Mouse (Mus musculus): ENCODE data around the gene Ghsr. TPM values are rescaled to one million over a fixed set of nuclear protein-coding genes. Genes with fewer than 3 reads are reported as not detected.
"Not testable (repeated sequence)": the region's sequence is repeated elsewhere in the genome, so short reads cannot be mapped to it uniquely, and the experiment has no call there.

Ghsr gene
- total RNA-seq, 2 experiments from 2014 or later: not detected

DNA sequence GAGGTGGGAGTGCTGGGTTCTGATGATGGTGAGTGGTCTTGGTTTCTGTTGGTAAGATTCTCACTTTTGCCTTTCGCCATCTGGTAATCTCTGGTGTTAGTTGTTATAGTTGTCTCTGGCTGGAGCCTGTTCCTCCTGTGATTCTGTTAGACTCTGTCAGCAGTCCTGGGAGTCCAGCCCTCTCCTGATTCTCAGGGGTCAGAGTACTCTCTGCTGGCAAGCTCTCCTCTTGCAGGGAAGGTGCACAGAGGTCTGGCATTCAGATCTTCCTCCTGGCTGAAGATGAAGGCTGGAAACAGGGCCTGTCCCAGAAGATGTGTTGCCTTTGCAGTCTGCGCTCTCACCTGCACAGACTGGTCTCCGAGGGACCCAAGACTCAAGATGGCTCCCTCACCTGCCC is 29.8 kb downstream of the Ghsr start:
- ATAC-seq (replicated peaks; ENCODE audit: low FRiP score, poor library complexity, severe bottlenecking): not testable (repeated sequence)

DNA sequence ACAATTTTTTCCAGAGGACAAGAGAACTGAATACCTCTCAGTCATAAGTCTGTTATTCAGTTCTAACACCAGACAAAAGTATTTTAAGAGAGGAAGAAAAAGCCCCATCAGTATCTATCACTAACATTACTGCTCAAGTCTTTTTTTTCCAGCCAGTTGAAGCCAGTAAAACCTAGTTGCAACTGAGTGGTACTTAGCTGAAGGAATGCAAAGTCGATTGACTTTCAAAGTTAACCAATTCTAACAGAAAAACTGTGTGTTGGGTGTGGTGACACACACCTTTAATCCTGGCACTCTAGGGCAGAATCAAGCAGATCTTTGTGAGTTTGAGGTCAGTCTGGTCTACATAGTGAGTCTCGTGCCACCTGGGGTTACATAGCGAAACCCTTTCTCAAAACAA is 35.3 kb downstream of the Ghsr start:
- no peak for ATAC-seq (replicated peaks; ENCODE audit: low FRiP score, poor library complexity, severe bottlenecking)

DNA sequence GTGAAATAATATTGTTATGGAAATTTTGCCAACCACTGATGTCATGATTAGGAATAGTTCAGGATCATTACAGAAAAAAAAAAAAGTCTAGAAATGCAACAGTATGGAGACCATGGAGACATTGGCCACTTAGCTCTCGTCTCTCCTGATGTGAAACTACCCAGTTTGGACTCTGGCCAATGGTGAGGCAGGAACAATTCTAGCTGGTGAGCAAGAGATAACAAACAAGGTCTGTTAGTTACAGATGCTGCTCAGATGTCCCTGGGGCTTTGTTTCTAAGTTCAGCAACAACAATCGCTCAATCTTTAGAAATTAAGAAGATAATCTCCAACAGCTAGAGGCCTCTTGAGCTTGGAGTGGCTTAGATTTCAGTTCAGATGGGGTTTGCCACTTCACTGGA is 37.4 kb downstream of the Ghsr start:
- ATAC-seq (replicated peaks; ENCODE audit: low FRiP score, poor library complexity, severe bottlenecking): no peak

DNA sequence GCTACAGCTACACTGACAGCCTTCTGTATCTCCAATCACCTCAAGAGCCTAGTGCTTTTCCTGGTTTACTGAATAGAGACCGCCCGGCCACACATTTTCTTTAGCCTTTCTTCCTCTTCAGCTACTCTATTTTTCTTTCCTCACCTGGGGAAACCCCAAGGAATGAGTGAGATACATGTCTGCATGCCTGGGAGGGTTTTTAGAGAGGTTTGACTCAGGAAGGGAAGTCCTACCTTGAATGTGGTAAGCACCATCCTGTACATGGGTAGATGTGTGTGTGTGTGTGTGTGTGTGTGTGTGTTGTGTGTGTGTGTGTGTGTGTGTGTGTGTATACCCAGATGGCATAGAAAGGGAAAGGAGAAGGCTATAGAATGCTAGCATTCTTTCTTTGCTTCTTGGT is 40.1 kb downstream of the Ghsr start:
- no peak for ATAC-seq (replicated peaks; ENCODE audit: low FRiP score, poor library complexity, severe bottlenecking)

DNA sequence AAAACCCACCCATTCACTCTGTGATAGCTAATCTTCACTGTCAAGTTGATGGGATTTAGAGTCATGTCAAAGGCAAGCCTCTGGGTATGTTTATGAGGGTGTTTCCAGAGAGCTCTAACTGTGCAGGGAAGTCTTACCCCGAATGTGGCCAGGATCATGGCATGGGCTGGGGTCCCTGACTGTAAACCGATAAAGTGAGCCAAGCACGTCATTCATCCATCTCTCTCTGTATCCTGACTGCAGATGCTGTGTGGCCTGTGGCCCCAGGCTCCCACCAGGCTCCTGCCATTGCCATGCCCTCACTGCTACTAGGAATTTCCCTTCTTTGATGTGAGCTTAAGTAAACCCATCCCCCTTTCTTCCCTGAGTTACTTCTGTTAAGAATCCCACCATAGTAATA is 42.4 kb downstream of the Ghsr start:
- no peak for ATAC-seq (replicated peaks; ENCODE audit: low FRiP score, poor library complexity, severe bottlenecking)

DNA sequence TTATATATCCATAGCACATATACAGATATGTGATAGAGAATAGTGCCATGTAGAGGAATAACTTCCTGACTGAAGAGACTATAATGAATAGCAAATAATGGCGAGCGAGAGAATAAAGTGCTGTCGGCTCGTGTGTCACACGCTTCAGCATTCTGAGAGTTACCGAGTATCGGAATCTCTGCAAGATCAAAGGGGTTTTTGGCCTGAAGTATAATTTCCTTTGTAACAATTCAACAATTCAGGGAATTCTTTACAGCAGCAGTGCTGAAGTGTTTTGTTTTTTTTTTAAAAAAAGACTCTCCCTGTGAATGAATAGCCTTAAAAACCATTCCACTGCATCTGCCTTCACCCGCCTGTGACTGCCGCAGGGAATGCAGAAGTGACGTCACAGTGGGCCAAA is 45.6 kb downstream of the Ghsr start:
- ATAC-seq (replicated peaks; ENCODE audit: low FRiP score, poor library complexity, severe bottlenecking): no peak

DNA sequence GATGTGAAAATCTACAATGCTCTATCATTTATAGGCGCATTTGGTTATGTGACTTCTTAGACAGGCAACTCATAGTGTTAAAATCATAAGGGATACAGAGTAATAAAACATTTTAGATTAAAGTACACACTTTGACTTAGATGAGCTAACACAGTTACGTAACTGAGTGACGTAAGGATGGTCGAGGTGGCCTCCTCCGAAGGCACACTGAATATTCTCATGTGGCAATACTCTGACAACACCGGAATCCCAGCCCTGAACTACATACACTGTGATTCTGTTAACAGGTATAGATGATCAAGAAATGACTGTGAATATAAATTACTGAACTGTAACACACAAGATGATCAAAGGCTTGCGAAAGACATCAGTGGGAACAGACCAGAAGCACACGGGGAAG is 47.5 kb downstream of the Ghsr start:
- ATAC-seq (replicated peaks; ENCODE audit: low FRiP score, poor library complexity, severe bottlenecking): no peak

DNA sequence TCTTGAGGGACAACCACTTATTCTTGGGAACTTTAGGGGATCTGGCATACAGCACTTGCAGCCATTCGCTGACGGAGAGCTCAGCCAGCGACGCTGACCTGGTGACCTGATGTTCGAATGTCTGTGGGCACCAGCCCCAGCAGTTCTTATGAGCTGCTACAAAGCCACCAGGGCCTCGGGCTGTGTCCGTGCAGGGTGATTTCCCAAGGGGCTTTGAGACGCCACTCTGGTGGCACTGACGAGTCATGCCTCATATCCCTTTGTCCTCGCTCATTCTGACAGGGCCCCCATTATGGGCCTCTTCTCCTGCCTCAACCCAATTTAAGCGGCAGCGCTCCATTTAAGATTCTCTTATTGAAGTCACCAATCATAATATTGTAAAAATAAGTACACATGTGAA is 50.8 kb downstream of the Ghsr start:
- ATAC-seq (replicated peaks; ENCODE audit: low FRiP score, poor library complexity, severe bottlenecking): no peak

DNA sequence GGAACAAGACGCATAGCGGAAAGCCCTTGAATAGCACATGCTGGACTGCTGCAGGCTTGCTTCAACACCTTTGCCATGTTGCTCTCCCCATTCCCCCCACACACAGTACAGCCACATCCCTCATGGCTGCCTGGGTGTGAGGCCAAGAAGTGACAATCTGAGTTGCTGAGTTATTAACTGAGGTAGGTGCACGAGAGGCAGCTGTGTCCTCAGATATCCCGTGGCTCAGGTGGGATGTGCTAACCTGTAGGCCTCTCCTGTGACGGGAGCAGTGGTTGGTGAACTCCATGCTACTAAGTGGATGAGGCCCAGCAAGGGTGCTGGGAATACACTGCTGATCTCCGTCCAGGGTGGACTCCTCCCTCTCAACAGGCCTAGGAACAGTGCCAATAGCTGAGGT is 51.4 kb downstream of the Ghsr start:
- ATAC-seq (replicated peaks; ENCODE audit: low FRiP score, poor library complexity, severe bottlenecking): no peak

DNA sequence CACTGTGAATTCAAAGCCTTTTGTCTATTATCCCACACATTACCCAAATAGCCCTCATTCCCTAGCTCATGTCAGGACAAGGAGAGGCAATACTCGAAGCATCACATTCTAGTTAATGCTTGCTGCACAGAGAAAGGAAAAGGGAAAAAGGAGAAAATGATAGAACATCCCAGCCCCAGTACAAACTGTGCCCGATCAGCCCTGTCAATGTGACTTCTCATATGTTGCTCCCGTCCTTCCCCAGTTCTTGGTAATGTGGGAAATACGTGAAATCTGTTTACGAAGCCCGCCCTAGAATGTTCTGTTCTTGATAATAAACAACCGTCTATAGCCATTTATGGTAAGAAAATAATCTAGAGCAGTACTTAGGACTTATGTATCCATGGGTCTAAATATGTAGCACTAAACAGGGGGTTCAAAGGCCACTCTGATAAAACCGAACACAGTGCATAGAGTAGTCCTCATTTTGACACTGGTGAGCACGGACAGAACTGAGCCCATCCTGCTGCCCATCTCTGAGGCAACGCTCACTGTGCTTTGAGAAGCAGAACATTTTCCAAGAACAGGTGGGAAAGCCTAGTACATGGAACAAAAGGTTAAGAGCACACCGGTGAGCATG is 53.0 kb downstream of the Ghsr start:
- ATAC-seq (replicated peaks; ENCODE audit: low FRiP score, poor library complexity, severe bottlenecking): no peak

DNA sequence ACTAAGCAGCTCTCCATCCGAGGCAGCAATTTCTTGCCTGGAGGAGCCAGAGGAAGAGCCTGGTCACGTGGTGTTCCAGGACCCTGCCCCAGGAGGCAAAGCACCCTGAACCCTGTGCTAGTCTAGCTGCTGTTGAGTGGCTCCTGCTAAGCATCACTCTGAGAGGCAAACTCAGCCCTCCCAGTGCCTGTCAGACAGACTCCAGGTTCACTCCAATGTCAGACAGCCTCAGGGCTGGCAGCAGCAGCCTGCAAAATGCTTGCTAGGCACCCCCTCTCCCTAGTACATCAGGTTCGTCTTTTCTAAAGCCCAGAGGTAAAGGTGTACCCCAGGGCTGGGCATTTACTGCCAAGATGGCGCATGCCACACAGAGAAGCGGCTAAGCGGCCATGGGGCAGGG is 56.3 kb downstream of the Ghsr start:
- no peak for ATAC-seq (replicated peaks; ENCODE audit: low FRiP score, poor library complexity, severe bottlenecking)

Other genes starting within 250 kb of the Ghsr start
- 20.6 and 38.9 TPM in 2 replicates for gene Ect2, start 217.5 kb upstream of the Ghsr start, total RNA-seq (2015; ENCODE audit: low replicate concordance)
- 36.3 and 44.5 TPM in 2 replicates for gene Ect2, start 217.5 kb upstream of the Ghsr start, total RNA-seq (2017; ENCODE audit: low replicate concordance)
- gene Nceh1, start 188.4 kb upstream of the Ghsr start, total RNA-seq (2015; ENCODE audit: low replicate concordance): 1.7 and 4.0 TPM in 2 replicates
- gene Nceh1, start 188.4 kb upstream of the Ghsr start, total RNA-seq (2017; ENCODE audit: low replicate concordance): 5.2 and 5.6 TPM in 2 replicates
- gene Tnfsf10, start 54.3 kb upstream of the Ghsr start, total RNA-seq (2015; ENCODE audit: low replicate concordance): 3.3 TPM in 1 of 2 replicates, not detected in the other
- gene Tnfsf10, start 54.3 kb upstream of the Ghsr start, total RNA-seq (2017; ENCODE audit: low replicate concordance): 0.84 TPM in 1 of 2 replicates, not detected in the other